Mouse (Mus musculus): ENCODE measurements around the gene Necap2.

Necap2 gene

GRCm38 (mm10) chr4:141073661-141074060, 4.5 kb downstream of the Necap2 start:
- no peak for DNase-seq (ENCODE audit: low spot score)

- no peak for DNase-seq (ENCODE audit: low spot score)
These were observed 5.7 kb downstream of the Necap2 start for GRCm38 (mm10) chr4:141072502-141072901.

- peak; percentile 50 for DNase-seq (ENCODE audit: low spot score)
These were observed 8.4 kb downstream of the Necap2 start for GRCm38 (mm10) chr4:141069731-141070130.

GRCm38 (mm10) chr4:141068655-141069054, 9.5 kb downstream of the Necap2 start:
- no peak for DNase-seq (ENCODE audit: low spot score)

- DNase-seq (ENCODE audit: low spot score) = no peak
These were observed 10.6 kb downstream of the Necap2 start for GRCm38 (mm10) chr4:141067516-141068046.

GRCm38 (mm10) chr4:141066709-141067515, 11.2 kb downstream of the Necap2 start:
- DNase-seq (ENCODE audit: low spot score) = no peak

GRCm38 (mm10) chr4:141065123-141065522, 13.0 kb downstream of the Necap2 start:
- peak; percentile 73 for DNase-seq (ENCODE audit: low spot score)

GRCm38 (mm10) chr4:141064104-141064659, 14.0 kb downstream of the Necap2 start:
- DNase-seq (ENCODE audit: low spot score) = no peak

GRCm38 (mm10) chr4:141060426-141061301, 17.5 kb downstream of the Necap2 start, which contains the start of gene Crocc:
Gene Crocc (minus strand): TSS chr4:141060550.
- DNase-seq (ENCODE audit: low spot score) = peak; percentile 99

GRCm38 (mm10) chr4:141059616-141060425, 18.3 kb downstream of the Necap2 start:
- no peak for DNase-seq (ENCODE audit: low spot score)

- DNase-seq (ENCODE audit: low spot score) = no peak
These were observed 19.3 kb downstream of the Necap2 start for GRCm38 (mm10) chr4:141058835-141059234.

GRCm38 (mm10) chr4:141056970-141057369, 21.2 kb downstream of the Necap2 start:
- DNase-seq (ENCODE audit: low spot score) = no peak

- DNase-seq (ENCODE audit: low spot score) = no peak
These were observed 24.5 kb downstream of the Necap2 start for GRCm38 (mm10) chr4:141053568-141054161.

- no peak for DNase-seq (ENCODE audit: low spot score)
These were observed 25.0 kb downstream of the Necap2 start for GRCm38 (mm10) chr4:141053138-141053537.

GRCm38 (mm10) chr4:141052442-141052841, 25.7 kb downstream of the Necap2 start:
- DNase-seq (ENCODE audit: low spot score) = no peak

- DNase-seq (ENCODE audit: low spot score) = no peak
These were observed 28.7 kb downstream of the Necap2 start for GRCm38 (mm10) chr4:141049476-141049835.

- DNase-seq (ENCODE audit: low spot score) = no peak
These were observed 29.2 kb downstream of the Necap2 start for GRCm38 (mm10) chr4:141048810-141049475.

GRCm38 (mm10) chr4:141044816-141045215, 33.3 kb downstream of the Necap2 start:
- peak; percentile 55 for DNase-seq (ENCODE audit: low spot score)

- no peak for DNase-seq (ENCODE audit: low spot score)
These were observed 37.0 kb downstream of the Necap2 start for GRCm38 (mm10) chr4:141041117-141041516.

All from urinary bladder, postnatal 25 days (tissue).